In the genomic region with DNA sequence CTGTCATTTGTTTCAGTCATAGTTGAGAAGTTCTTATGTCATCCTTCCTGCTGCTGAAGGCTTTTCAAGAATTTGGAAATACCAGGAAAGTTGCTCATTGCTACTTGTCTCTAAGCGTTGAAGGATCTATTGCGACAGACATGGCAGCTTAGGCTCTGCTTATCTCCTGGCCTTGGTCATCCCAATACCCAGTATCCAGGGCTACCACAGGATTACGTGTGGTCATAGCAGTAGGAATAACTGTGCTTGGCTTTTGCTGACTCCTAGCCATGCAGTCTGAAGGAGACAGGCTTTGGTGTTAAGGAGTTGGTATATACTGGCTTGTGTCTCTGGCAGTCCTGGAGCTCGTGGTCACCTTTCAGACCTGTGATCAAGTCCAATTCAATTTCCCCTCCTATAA, we compare ENCODE assay signal across 11 mouse cellular contexts. TPM values are rescaled to one million over a fixed set of nuclear protein-coding genes. Genes with fewer than 3 reads are reported as not detected.
DNase-seq lines count a peak whose midpoint lies in the region; ATAC-seq and TF ChIP-seq lines count a peak whose summit lies in the region.
"Had no signal": no experiment of that assay in that cellular context is flagged by ENCODE, and none has a peak within 500 bp of the region (broad histone marks: within the 10 kb centered on the region; RNA-seq: fewer than 3 reads in every experiment).

No protein-coding gene starts in this region.

- H3K4me1 ChIP-seq in hindbrain, postnatal 0 days (ENCODE audit: insufficient read depth, low read length), result no peaks in the 10 kb centered on the region
- H3K4me1 ChIP-seq in hindbrain, embryonic 13.5 days (replicated peaks), result no peaks in the 10 kb centered on the region
- peaks cover 10% of the 10 kb centered on the region for H3K4me1 ChIP-seq in kidney, adult 2 months (ENCODE audit: control insufficient read depth, insufficient read depth, low read length)
- H3K4me1 ChIP-seq in kidney, embryonic 15.5 days, result no peaks in the 10 kb centered on the region
- H3K4me1 ChIP-seq: heart, embryonic 13.5 days had no signal

- no peak for ATAC-seq in hindbrain, postnatal 0 days
- ATAC-seq in hindbrain, embryonic 13.5 days (ENCODE audit: low FRiP score), result no peak
- ATAC-seq in kidney, embryonic 15.5 days (replicated peaks; ENCODE audit: low FRiP score), result no peak
- ATAC-seq: liver, embryonic 12.5 days had no signal

- H3K27ac ChIP-seq in hindbrain, postnatal 0 days, result peak overlapping the region; percentile 46; the same call in 1 of the 2 replicates
- H3K27ac ChIP-seq in hindbrain, embryonic 13.5 days, result no peak overlapping the region; the same call in 1 of the 2 replicates
- H3K27ac ChIP-seq in kidney, adult 2 months (ENCODE audit: insufficient read depth, low read depth, low read length), result no peak overlapping the region
- no peak overlapping the region for H3K27ac ChIP-seq in kidney, embryonic 15.5 days
- H3K27ac ChIP-seq: heart, embryonic 13.5 days; liver, embryonic 12.5 days had no signal

- H3K4me3 ChIP-seq in hindbrain, postnatal 0 days (ENCODE audit: low read length), result no peak overlapping the region
- H3K4me3 ChIP-seq in hindbrain, embryonic 13.5 days, result no peak overlapping the region
- no peak overlapping the region for H3K4me3 ChIP-seq in kidney, adult 2 months (ENCODE audit: insufficient read depth, low read depth, low read length)
- H3K4me3 ChIP-seq in kidney, embryonic 15.5 days (replicated peaks), result no peak overlapping the region
- H3K4me3 ChIP-seq: heart, embryonic 13.5 days; liver, embryonic 12.5 days had no signal

- H3K27me3 ChIP-seq in hindbrain, postnatal 0 days (ENCODE audit: insufficient read depth, low read length), result no peaks in the 10 kb centered on the region
- no peaks in the 10 kb centered on the region for H3K27me3 ChIP-seq in hindbrain, embryonic 13.5 days
- no peaks in the 10 kb centered on the region for H3K27me3 ChIP-seq in kidney, adult 2 months (replicated peaks; ENCODE audit: control insufficient read depth, insufficient read depth, low read length)
- H3K27me3 ChIP-seq in kidney, embryonic 15.5 days, result no peaks in the 10 kb centered on the region
- H3K27me3 ChIP-seq: heart, embryonic 13.5 days; liver, embryonic 12.5 days had no signal

- no peaks in the 10 kb centered on the region for H3K9me3 ChIP-seq in hindbrain, postnatal 0 days (ENCODE audit: low read length)
- H3K9me3 ChIP-seq in hindbrain, embryonic 13.5 days, result no peaks in the 10 kb centered on the region
- no peaks in the 10 kb centered on the region for H3K9me3 ChIP-seq in kidney, embryonic 15.5 days (replicated peaks)
- H3K9me3 ChIP-seq: heart, embryonic 13.5 days; liver, embryonic 12.5 days had no signal

- no peak overlapping the region for H3K9ac ChIP-seq in hindbrain, postnatal 0 days (replicated peaks; ENCODE audit: low read length)
- no peak overlapping the region for H3K9ac ChIP-seq in hindbrain, embryonic 13.5 days
- H3K9ac ChIP-seq in kidney, embryonic 15.5 days, result no peak overlapping the region
- H3K9ac ChIP-seq: heart, embryonic 13.5 days; liver, embryonic 12.5 days had no signal

- TF ChIP-seq POLR2A in kidney, adult 2 months (IDR thresholded peaks at IDR 0.05; ENCODE audit: low read depth, low read length), result no peak

- no peak for TF ChIP-seq CTCF in hindbrain, postnatal 0 days (IDR thresholded peaks at IDR 0.05; ENCODE audit: low read depth)
- no peak for TF ChIP-seq CTCF in kidney, adult 2 months (conservative IDR thresholded peaks at IDR 0.05; ENCODE audit: insufficient read depth, insufficient read length, low read depth, low read length)

- DNase-seq in hindbrain, postnatal 0 days (ENCODE audit: low spot score), result no peak
- peak; percentile 65 for DNase-seq in NIH3T3 (ENCODE audit: low read depth)
- peak; percentile 57 to 67 for DNase-seq in adrenal gland, postnatal 36 days
- peak; percentile 64 for DNase-seq in lung, postnatal 36 days
- no peak for DNase-seq in kidney, adult 2 months
- no peak for DNase-seq in frontal cortex, postnatal 14 days (ENCODE audit: low spot score in 2 of 2)
- DNase-seq: kidney, postnatal 14 days had no signal

- H3K36me3 ChIP-seq in hindbrain, postnatal 0 days (ENCODE audit: insufficient read depth, low read length), result peaks cover 25% of the 10 kb centered on the region
- peaks cover 69% of the 10 kb centered on the region for H3K36me3 ChIP-seq in hindbrain, embryonic 13.5 days
- no peaks in the 10 kb centered on the region for H3K36me3 ChIP-seq in kidney, adult 2 months (ENCODE audit: control insufficient read depth, insufficient read depth, low read length)
- H3K36me3 ChIP-seq in kidney, embryonic 15.5 days, result peaks cover 72% of the 10 kb centered on the region

- no peak overlapping the region for H3K4me2 ChIP-seq in hindbrain, postnatal 0 days (ENCODE audit: low read depth, low read length)
- H3K4me2 ChIP-seq in hindbrain, embryonic 13.5 days, result no peak overlapping the region
- no peak overlapping the region for H3K4me2 ChIP-seq in kidney, embryonic 15.5 days
- H3K4me2 ChIP-seq: heart, embryonic 13.5 days; liver, embryonic 12.5 days had no signal

- WGBS in hindbrain, postnatal 0 days, result 91% methylated on average over 4 of the region's 4 CpGs
- 92% methylated on average over 4 of the region's 4 CpGs for WGBS in hindbrain, embryonic 13.5 days
- WGBS in kidney, adult 2 months, result 76% methylated on average over 4 of the region's 4 CpGs
- 86% methylated on average over 4 of the region's 4 CpGs for WGBS in kidney, embryonic 15.5 days

RNA-seq across cellular contexts. Expression of a gene that starts 32.8 kb away (rescaled TPM):
- 0.14 and 0.16 TPM in 2 replicates for total RNA-seq in hindbrain, postnatal 0 days (2014; rRNA removed)
- polyA plus RNA-seq in hindbrain, postnatal 0 days (2015; fragmentation: Nextera tagmentation; extraction: Ambion mirVana), result 0.51 and 0.64 TPM in 2 replicates
- 0.45 and 0.60 TPM in 2 replicates for polyA plus RNA-seq in hindbrain, embryonic 13.5 days (2015; fragmentation: Nextera tagmentation; extraction: Ambion mirVana)
- total RNA-seq in adrenal gland, postnatal 36 days (2021), result 1 to 10 TPM; 1.5 to 1.7 TPM
- polyA plus RNA-seq in kidney, adult 2 months (2012; rRNA removed), result not detected in 2 replicates
- polyA plus RNA-seq in kidney, embryonic 15.5 days (2015; fragmentation: Nextera tagmentation; extraction: Ambion mirVana), result 0.84 and 0.92 TPM in 2 replicates

RNA-seq across cellular contexts. Expression of a gene that starts 39.2 kb away (rescaled TPM):
- total RNA-seq in hindbrain, postnatal 0 days (2014; rRNA removed), result 9.2 and 11.9 TPM in 2 replicates
- polyA plus RNA-seq in hindbrain, postnatal 0 days (2015; fragmentation: Nextera tagmentation; extraction: Ambion mirVana), result 10.2 and 10.8 TPM in 2 replicates
- 14.0 and 15.0 TPM in 2 replicates for polyA plus RNA-seq in hindbrain, embryonic 13.5 days (2015; fragmentation: Nextera tagmentation; extraction: Ambion mirVana)
- 10 to 100 TPM; 33.1 to 49.4 TPM for total RNA-seq in adrenal gland, postnatal 36 days (2021)
- polyA plus RNA-seq in kidney, adult 2 months (2012; rRNA removed), result 6.5 and 7.1 TPM in 2 replicates
- 16.5 and 17.9 TPM in 2 replicates for polyA plus RNA-seq in kidney, embryonic 15.5 days (2015; fragmentation: Nextera tagmentation; extraction: Ambion mirVana)

RNA-seq across cellular contexts. Expression of a gene that starts 44.3 kb away (rescaled TPM):
- 2.6 and 4.6 TPM in 2 replicates for total RNA-seq in hindbrain, postnatal 0 days (2014; rRNA removed)
- 2.9 and 3.0 TPM in 2 replicates for polyA plus RNA-seq in hindbrain, postnatal 0 days (2015; fragmentation: Nextera tagmentation; extraction: Ambion mirVana)
- polyA plus RNA-seq in hindbrain, embryonic 13.5 days (2015; fragmentation: Nextera tagmentation; extraction: Ambion mirVana), result 2.3 and 2.5 TPM in 2 replicates
- total RNA-seq in adrenal gland, postnatal 36 days (2021), result 1 to 10 TPM; 6.7 to 6.9 TPM
- 2.0 and 3.0 TPM in 2 replicates for polyA plus RNA-seq in kidney, adult 2 months (2012; rRNA removed)
- polyA plus RNA-seq in kidney, embryonic 15.5 days (2015; fragmentation: Nextera tagmentation; extraction: Ambion mirVana), result 0.93 and 1.0 TPM in 2 replicates

Comparison
In these comparisons a context has a peak if more than half of its experiments do, and no peak if none do; other contexts are left out.
1. DNase-seq: peak in NIH3T3 (single experiment), adrenal gland, postnatal 36 days (2 of 2) and lung, postnatal 36 days (single experiment); none in hindbrain, postnatal 0 days (single experiment), kidney, adult 2 months (single experiment) and frontal cortex, postnatal 14 days (0 of 2).